Mouse (Mus musculus): Measurements from ENCODE around the gene Art2b. TPM values are rescaled to one million over a fixed set of nuclear protein-coding genes. Genes with fewer than 3 reads are reported as not detected.
A peak's percentile ranks its signal among the peaks of the same experiment; 100 is the strongest.
"Not testable (repeated sequence)": the region's sequence is repeated elsewhere in the genome, so short reads cannot be mapped to it uniquely, and the experiment has no call there.

The Art2b gene
- not detected for total RNA-seq (2021)
- long read RNA-seq, experiment 1, result 0 reads
- long read RNA-seq, experiment 2, result 0 reads

DNA sequence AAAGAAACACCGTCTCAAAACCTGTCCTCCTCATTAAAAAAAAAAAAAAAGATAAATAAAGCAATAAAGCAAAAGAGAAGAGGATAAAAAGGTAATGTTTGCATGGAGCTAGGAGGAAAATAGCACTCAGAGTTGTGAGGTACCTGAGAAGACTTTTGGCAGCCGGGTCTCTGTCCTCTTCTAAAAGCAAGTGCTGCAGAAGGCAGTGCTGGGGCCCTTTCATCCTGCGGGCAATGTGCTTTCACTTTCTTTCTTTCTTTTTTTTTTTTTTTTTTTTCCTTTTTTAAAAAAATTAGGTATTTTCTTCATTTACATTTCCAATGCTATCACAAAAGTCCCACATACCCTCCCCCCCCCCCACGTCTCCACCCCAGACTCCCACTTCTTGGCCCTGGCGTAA lies at the start of gene Art2b:
Art2b (minus strand) TSS at position 193 of the 400 bp plus-strand sequence.
- DNase-seq (ENCODE audit: low spot score), result no peak

- DNase-seq (ENCODE audit: low spot score), result no peak
These were observed 49.1 kb upstream of the Art2b start for GRCm38 (mm10) chr7:101634513-101634912.

GRCm38 (mm10) chr7:101633629-101634177 lies 48.3 kb upstream of the Art2b start:
- DNase-seq (ENCODE audit: low spot score), result no peak

- no peak for DNase-seq (ENCODE audit: low spot score)
These were observed 43.1 kb upstream of the Art2b start for GRCm38 (mm10) chr7:101628481-101628880.

DNA sequence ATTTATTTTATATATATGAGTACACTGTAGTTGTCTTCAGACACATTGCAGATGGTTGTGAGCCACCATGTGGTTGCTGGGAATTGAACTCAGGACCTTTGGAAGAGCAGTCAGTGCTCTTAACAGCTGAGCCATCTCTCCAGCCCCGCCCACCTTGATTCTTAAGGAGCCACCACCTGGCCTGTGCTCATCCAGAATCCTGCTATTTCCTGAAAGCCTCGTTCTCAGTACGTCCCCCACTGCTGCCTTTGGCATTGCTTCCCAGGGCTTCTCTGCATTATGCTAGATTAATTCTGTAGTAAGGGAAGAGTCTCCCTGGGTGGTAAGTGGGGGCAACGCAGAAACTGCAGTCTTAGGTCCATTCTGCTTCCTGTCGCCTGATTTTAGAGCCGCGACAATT lies 41.8 kb upstream of the Art2b start:
- DNase-seq (ENCODE audit: low spot score), result not testable (repeated sequence)

DNA sequence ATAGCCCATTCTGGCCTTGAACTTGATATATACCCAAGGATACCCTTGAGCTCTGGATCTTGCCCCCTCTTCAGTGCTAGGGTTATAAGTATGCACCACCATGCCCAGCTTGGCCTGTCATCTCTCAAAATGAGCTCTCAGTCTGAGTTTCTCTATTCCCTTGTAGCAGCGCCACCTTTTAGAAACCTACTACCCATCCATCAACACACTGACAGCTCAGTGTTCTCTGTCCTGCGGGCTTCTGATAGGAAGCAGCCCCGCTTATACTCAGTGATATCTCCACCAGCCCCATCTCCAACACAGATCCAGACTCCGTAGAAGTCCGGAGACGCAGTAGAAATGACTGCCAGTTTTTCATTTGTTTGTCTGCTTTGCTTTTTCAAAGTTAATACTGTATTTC lies 38.9 kb upstream of the Art2b start:
- no peak for DNase-seq (ENCODE audit: low spot score)

DNA sequence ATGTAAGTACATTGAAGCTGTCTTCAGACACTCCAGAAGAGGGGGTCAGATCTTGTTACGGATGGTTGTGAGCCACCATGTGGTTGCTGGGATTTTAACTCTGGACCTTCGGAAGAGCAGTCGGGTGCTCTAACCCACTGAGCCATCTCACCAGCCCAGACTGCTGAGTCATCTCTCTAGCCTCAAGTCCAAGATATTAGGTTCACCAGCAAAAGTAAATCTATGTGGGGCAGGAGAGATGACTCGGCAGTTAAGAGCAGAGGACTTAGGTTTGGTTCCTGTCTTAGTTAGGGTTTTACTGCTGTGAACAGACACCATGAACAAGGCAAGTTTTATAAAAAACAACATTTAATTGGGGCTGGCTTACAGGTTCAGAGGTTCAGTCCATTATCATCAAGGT lies 36.5 kb upstream of the Art2b start:
- DNase-seq (ENCODE audit: low spot score), result not testable (repeated sequence)

DNA sequence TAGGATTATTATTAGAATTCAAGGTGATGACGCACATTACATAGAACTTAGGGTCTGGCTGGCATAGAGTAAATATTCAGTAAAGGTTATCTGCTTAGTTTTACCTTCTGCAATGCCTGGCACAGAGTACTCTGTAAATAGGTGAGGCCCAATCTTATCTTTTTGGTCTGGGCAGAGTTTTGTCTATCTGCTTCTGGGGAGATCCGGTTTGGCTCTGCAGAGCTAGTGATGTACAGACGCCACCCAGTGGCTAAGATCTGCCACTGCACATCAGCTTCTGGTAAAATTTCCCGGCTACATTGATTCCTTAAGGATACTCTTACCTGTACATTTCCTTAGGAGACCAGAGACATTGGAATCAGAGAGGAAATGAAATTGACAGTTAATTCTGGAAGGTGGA lies 35.0 kb upstream of the Art2b start:
- peak; percentile 15 for DNase-seq (ENCODE audit: low spot score)

- no peak for DNase-seq (ENCODE audit: low spot score)
These were observed 32.9 kb upstream of the Art2b start for GRCm38 (mm10) chr7:101618273-101618672.

DNA sequence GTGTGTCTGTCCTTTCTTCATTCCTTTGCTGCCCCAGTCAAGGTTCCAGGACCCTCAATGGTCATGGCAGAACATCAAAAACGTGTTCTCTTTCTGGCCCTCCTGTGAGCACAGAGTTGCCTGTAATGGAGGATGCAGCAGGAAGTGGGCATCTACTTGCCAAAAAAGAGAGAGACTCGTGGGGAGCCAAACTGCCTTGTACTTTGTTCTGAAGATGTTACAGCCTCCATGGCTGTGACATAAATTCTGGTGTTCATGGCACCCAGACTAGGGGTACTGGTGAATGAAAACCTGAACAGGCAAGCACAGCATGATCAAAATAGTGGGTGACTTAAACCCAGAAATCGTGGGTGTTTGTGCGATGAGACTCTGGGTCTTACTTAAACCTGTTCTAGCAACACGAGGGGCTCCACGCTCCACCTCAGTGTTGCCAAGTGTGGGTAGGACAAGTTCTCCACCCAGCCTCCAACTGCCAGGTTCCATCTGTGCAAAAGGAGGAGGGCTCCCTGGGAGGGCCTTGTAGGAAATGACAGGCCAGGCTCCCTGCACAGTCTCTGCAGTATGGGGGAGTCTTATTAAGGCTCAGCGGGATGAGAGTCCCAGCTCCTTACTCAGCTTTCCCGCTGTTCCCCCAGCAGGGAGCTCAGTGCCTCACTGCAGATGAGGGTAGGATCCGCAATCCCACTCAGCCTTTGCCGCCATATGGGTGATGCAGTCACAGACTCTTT lies 32.2 kb upstream of the Art2b start:
- DNase-seq (ENCODE audit: low spot score), result no peak

- DNase-seq (ENCODE audit: low spot score), result no peak
These were observed 30.9 kb upstream of the Art2b start for GRCm38 (mm10) chr7:101616136-101616835.

DNA sequence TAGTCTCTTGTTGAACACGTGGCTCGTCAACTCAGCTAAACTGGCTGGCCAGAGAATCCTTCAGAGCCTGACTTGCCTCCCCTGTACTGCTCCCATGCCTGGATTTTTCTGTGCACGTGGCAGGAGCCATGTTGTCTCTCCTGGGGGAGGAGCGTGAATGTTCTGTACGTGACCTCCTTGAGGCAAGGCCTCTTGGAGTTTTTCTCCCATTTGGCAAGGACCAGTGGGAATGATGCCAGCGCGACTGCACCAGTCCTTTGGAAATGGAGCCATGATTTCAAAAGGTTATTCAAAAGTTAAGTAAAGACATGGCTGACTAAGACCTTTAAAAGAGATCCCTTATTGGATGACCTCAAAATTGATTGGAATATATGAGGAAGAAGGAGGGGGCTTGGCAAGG lies 30.0 kb upstream of the Art2b start:
- DNase-seq (ENCODE audit: low spot score), result peak; percentile 3

GRCm38 (mm10) chr7:101612786-101613527 lies 27.6 kb upstream of the Art2b start:
- DNase-seq (ENCODE audit: low spot score), result not testable (repeated sequence)

DNA sequence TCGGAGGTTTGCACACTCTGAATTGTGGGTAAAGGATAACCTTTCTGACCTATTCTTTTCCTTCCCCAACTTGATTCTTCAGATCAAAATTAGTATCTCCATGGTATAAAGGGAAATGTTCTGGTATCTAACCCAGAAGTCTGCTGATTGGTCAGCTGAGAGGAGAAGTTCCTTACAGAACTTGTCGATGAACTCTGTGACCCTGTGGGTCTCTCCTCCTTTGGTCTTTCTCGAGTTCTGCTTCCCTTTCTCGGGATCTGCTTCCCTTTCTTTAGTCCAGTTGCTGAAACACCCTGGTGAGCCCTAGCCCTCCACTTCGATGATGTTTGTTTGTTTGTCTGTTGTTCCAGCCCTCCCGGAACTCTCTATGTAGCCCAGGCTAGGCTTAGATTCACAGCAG lies 22.4 kb upstream of the Art2b start:
- DNase-seq (ENCODE audit: low spot score), result no peak

DNA sequence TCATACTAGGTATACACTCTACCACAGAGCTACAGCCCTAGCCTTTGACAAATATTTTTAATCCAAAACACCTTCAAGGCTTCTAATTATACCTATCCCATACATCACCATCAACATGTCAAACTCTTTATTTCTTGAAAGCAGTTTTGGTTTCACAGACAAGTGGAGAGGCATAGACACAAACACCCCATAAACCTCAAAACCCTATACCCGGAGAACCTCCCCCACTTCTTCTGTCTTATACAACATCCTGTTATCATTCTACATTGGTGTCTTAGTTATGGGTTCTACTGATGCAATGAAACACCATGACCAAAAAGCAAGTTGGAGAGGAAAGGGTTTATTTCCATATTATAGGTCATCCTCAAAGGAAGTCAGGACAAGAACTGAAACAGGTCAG lies 15.0 kb upstream of the Art2b start:
- DNase-seq (ENCODE audit: low spot score), result no peak

DNA sequence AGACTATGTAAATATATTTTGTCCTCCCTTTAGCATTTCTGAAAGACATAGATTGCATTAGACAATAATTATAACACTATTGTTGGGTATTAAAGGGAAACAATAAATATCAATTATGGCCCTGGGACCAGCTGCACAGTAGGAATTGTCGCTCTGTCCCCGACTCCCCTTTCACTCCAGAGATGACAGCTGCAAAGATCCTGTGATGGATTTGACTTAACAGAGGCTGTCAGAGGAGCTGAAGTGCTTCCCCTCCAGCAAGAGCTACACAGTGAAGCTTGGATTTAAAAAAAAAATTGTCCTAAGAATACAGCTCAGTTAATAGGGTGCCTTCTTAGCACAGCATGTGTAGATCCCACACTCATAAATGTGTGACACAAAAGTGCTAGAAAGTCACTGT lies 13.1 kb upstream of the Art2b start:
- no peak for DNase-seq (ENCODE audit: low spot score)

- no peak for DNase-seq (ENCODE audit: low spot score)
These were observed 9.6 kb upstream of the Art2b start for GRCm38 (mm10) chr7:101594969-101595368.

DNA sequence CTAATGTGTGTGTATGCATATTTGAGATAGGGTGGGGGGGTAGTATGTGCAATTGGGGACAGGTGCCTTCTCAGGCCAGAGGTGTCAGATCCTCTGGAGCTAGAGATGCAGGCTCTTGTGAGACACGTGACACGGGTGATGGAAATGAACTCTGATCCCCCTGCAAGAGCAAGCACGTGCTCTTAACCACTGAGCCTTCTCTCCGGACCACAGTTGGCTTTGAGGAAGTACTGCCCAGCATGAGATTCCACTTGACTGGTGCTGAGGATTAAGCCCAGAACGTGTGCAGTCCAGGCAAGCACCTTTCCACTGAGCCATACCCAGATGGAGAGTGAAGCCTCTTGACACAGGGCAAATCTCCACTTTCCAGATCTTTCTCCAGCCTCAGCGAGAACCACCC lies 1.1 kb downstream of the Art2b start:
- DNase-seq (ENCODE audit: low spot score), result not testable (repeated sequence)

- no peak for DNase-seq (ENCODE audit: low spot score)
These were observed 3.4 kb downstream of the Art2b start for GRCm38 (mm10) chr7:101582012-101582411.

GRCm38 (mm10) chr7:101580863-101581262 lies 4.5 kb downstream of the Art2b start:
- DNase-seq (ENCODE audit: low spot score), result not testable (repeated sequence)

- no peak for DNase-seq (ENCODE audit: low spot score)
These were observed 11.0 kb downstream of the Art2b start for GRCm38 (mm10) chr7:101574413-101574812.

- DNase-seq (ENCODE audit: low spot score), result not testable (repeated sequence)
These were observed 11.8 kb downstream of the Art2b start for GRCm38 (mm10) chr7:101573636-101574035.

All from gastrocnemius, adult 18-20 months (tissue).